Mouse (Mus musculus): ENCODE data around the gene Thoc6.

- TF ChIP-seq POLR2A (IDR thresholded peaks at IDR 0.05; ENCODE audit: borderline replicate concordance, low read depth, low read length) (no peak), CTCF (IDR thresholded peaks at IDR 0.05; ENCODE audit: low read depth, low read length) (no peak)
These were observed 53.3 kb downstream of the Thoc6 start for GRCm38 (mm10) chr17:23620351-23620750.
